Mouse (Mus musculus) kidney, adult 8-10 months (tissue): ENCODE data around the gene Hist1h3f.

ENCODE experiments used
- DNase-seq, 2 experiments: peaks; one replicate each; pipeline ENCODE4 v3.0.0; 2022

The Hist1h3f gene

GRCm38 (mm10) chr13:23518885-23519284, 25.0 kb upstream of the Hist1h3f start:
- DNase-seq = peak; percentile 69 to 86

GRCm38 (mm10) chr13:23519416-23519815, 24.4 kb upstream of the Hist1h3f start:
- peak; percentile 70 to 85 for DNase-seq

GRCm38 (mm10) chr13:23521703-23522102, 22.1 kb upstream of the Hist1h3f start:
- DNase-seq = peak; percentile 52 to 87

GRCm38 (mm10) chr13:23523976-23524375, 19.9 kb upstream of the Hist1h3f start:
- DNase-seq = no peak

- DNase-seq = peak; percentile 47 to 49
These were observed 19.2 kb upstream of the Hist1h3f start for GRCm38 (mm10) chr13:23524654-23525053.

GRCm38 (mm10) chr13:23525901-23526300, 18.0 kb upstream of the Hist1h3f start:
- no peak for DNase-seq

GRCm38 (mm10) chr13:23526312-23526711, 17.5 kb upstream of the Hist1h3f start:
- peak; percentile 82 to 92 for DNase-seq

GRCm38 (mm10) chr13:23529005-23529404, 14.8 kb upstream of the Hist1h3f start:
- DNase-seq = no peak

GRCm38 (mm10) chr13:23529480-23530165, 14.2 kb upstream of the Hist1h3f start:
- DNase-seq = no peak

- peak; percentile 45 to 66 for DNase-seq
These were observed 13.5 kb upstream of the Hist1h3f start for GRCm38 (mm10) chr13:23530181-23530900.

GRCm38 (mm10) chr13:23530901-23531875, 12.7 kb upstream of the Hist1h3f start, which contains the start of gene Hist1h4h:
TSS of gene Hist1h4h (plus strand) at chr13:23531050.
- DNase-seq = peak; percentile 95 to 97

GRCm38 (mm10) chr13:23532262-23533075, 11.4 kb upstream of the Hist1h3f start:
- no peak for DNase-seq

- peak in 1 of 2 experiments; percentile 51 for DNase-seq
These were observed 10.1 kb upstream of the Hist1h3f start, which contains the start of gene Hist1h2af for GRCm38 (mm10) chr13:23533560-23534367. TSS of gene Hist1h2af (plus strand) at chr13:23533906.

- no peak for DNase-seq
These were observed 9.3 kb upstream of the Hist1h3f start for GRCm38 (mm10) chr13:23534368-23535131.

GRCm38 (mm10) chr13:23535137-23536075, 8.4 kb upstream of the Hist1h3f start, which contains the start of gene Hist1h3g:
TSS of gene Hist1h3g (plus strand) at chr13:23535422.
- peak; percentile 81 for DNase-seq

GRCm38 (mm10) chr13:23536076-23536822, 7.6 kb upstream of the Hist1h3f start:
- no peak for DNase-seq

- DNase-seq = no peak
These were observed 6.7 kb upstream of the Hist1h3f start for GRCm38 (mm10) chr13:23537006-23537710.

- no peak for DNase-seq
These were observed 5.6 kb upstream of the Hist1h3f start for GRCm38 (mm10) chr13:23538249-23538648.
